17 mouse cellular contexts compared by ENCODE assay signal in the genomic region with DNA sequence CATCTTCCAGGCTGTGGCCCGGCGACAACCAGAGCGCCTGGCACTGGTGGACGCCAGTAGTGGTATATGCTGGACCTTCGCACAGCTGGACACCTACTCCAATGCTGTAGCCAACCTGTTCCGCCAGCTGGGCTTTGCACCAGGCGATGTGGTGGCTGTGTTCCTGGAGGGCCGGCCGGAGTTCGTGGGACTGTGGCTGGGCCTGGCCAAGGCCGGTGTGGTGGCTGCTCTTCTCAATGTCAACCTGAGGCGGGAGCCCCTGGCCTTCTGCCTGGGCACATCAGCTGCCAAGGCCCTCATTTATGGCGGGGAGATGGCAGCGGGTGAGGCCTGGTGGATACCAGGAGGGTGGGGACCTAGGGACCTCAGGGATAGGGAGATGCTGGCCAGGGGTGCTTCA. TPM values are rescaled to one million over a fixed set of nuclear protein-coding genes. Genes with fewer than 3 reads are reported as not detected.
DNase-seq lines count a peak whose midpoint lies in the region; ATAC-seq lines count a peak whose summit lies in the region.
"Had no signal": no experiment of that assay in that cellular context is flagged by ENCODE, and none has a peak within 500 bp of the region (broad histone marks: within the 10 kb centered on the region; RNA-seq: fewer than 3 reads in every experiment).

No protein-coding gene starts in this region.

- no peak for DNase-seq in forebrain, embryonic 10.5 days (ENCODE audit: extremely low spot score, low spot score)
- DNase-seq in lung, postnatal 14 days = no peak
- DNase-seq in adrenal gland, postnatal 36 days = peak; percentile 83 to 89
- DNase-seq in right cerebral cortex, adult 2 months (ENCODE audit: low spot score in 2 of 2) = no peak
- DNase-seq in kidney, postnatal 14 days = no peak
- DNase-seq: cerebellum, adult 11-12 months; lung, embryonic 14.5 days had no signal

- WGBS in forebrain, embryonic 13.5 days = 89% methylated on average over 14 of the region's 14 CpGs
- WGBS in forebrain, embryonic 10.5 days = 88% methylated on average over 14 of the region's 14 CpGs
- WGBS in lung, embryonic 16.5 days = 82% methylated on average over 14 of the region's 14 CpGs
- 91% methylated on average over 14 of the region's 14 CpGs for WGBS in macrophage (ENCODE audit: missing documents)

- no peak overlapping the region for H3K9ac ChIP-seq in forebrain, embryonic 13.5 days
- H3K9ac ChIP-seq in lung, embryonic 16.5 days (ENCODE audit: low read length) = no peak overlapping the region
- H3K9ac ChIP-seq: embryonic facial prominence, embryonic 12.5 days; lung, embryonic 14.5 days had no signal

- H3K4me1 ChIP-seq in forebrain, embryonic 13.5 days = peaks cover 21% of the 10 kb centered on the region
- H3K4me1 ChIP-seq in forebrain, embryonic 10.5 days = peaks cover 14% of the 10 kb centered on the region
- no peaks in the 10 kb centered on the region for H3K4me1 ChIP-seq in lung, embryonic 16.5 days (replicated peaks; ENCODE audit: control insufficient read depth, insufficient read depth, low read length)
- H3K4me1 ChIP-seq: embryonic facial prominence, embryonic 12.5 days had no signal

- no peaks in the 10 kb centered on the region for H3K9me3 ChIP-seq in forebrain, embryonic 13.5 days (replicated peaks)
- H3K9me3 ChIP-seq in forebrain, embryonic 10.5 days = no peaks in the 10 kb centered on the region
- no peaks in the 10 kb centered on the region for H3K9me3 ChIP-seq in lung, embryonic 16.5 days (ENCODE audit: control insufficient read depth, low read length)
- H3K9me3 ChIP-seq: embryonic facial prominence, embryonic 12.5 days had no signal

- no peak overlapping the region for H3K4me3 ChIP-seq in forebrain, embryonic 13.5 days
- no peak overlapping the region for H3K4me3 ChIP-seq in forebrain, embryonic 10.5 days
- no peak overlapping the region for H3K4me3 ChIP-seq in lung, embryonic 16.5 days (ENCODE audit: low read length)
- peak overlapping the region; percentile 45 for H3K4me3 ChIP-seq in macrophage (ENCODE audit: inconsistent target)
- H3K4me3 ChIP-seq: embryonic facial prominence, embryonic 12.5 days had no signal

- ATAC-seq in forebrain, embryonic 13.5 days = no peak
- 0 out of 2 replicates have a peak, but pooled peaks have one; percentile 6 for ATAC-seq in lung, embryonic 16.5 days (ENCODE audit: low read depth)
- ATAC-seq: CD4-positive, CD25-positive, alpha-beta regulatory T cell, adult 4 months; inflammation-experienced regulatory T-cells, adult 6 months had no signal

- H3K36me3 ChIP-seq in forebrain, embryonic 13.5 days (ENCODE audit: poor library complexity, severe bottlenecking) = peaks cover 41% of the 10 kb centered on the region
- peaks cover 17% of the 10 kb centered on the region for H3K36me3 ChIP-seq in forebrain, embryonic 10.5 days (replicated peaks)
- peaks cover 7% of the 10 kb centered on the region; the same call in 1 of the 2 replicates for H3K36me3 ChIP-seq in lung, embryonic 16.5 days (ENCODE audit: control insufficient read depth, insufficient read depth, low read length)
- H3K36me3 ChIP-seq in macrophage (ENCODE audit: inconsistent target) = peaks cover 13% of the 10 kb centered on the region; the same call in 1 of the 2 replicates

- H3K79me2 ChIP-seq in macrophage (ENCODE audit: inconsistent target) = peaks cover 83% of the 10 kb centered on the region

- no peaks in the 10 kb centered on the region for H3K27me3 ChIP-seq in forebrain, embryonic 13.5 days
- peaks cover 32% of the 10 kb centered on the region for H3K27me3 ChIP-seq in forebrain, embryonic 10.5 days (ENCODE audit: poor library complexity, severe bottlenecking)
- H3K27me3 ChIP-seq in lung, embryonic 16.5 days (ENCODE audit: control insufficient read depth, insufficient read depth, low read depth, low read length) = no peaks in the 10 kb centered on the region

- H3K4me2 ChIP-seq in forebrain, embryonic 13.5 days = no peak overlapping the region
- H3K4me2 ChIP-seq in lung, embryonic 16.5 days (ENCODE audit: low read depth, low read length) = no peak overlapping the region
- H3K4me2 ChIP-seq: embryonic facial prominence, embryonic 12.5 days; lung, embryonic 14.5 days had no signal

- H3K27ac ChIP-seq in forebrain, embryonic 13.5 days = 0 out of 2 replicates have a peak overlapping the region, but pooled peaks have one; percentile 40
- H3K27ac ChIP-seq in forebrain, embryonic 10.5 days = no peak overlapping the region
- H3K27ac ChIP-seq in lung, embryonic 16.5 days (ENCODE audit: low read length) = no peak overlapping the region
- H3K27ac ChIP-seq in macrophage = peak overlapping the region; percentile 99
- H3K27ac ChIP-seq: embryonic facial prominence, embryonic 12.5 days had no signal

RNA-seq across cellular contexts. Expression of a gene that starts 10.8 kb away (rescaled TPM):
- 59.9 and 61.0 TPM in 2 replicates for polyA plus RNA-seq in forebrain, embryonic 13.5 days (2015; fragmentation: Nextera tagmentation; extraction: Ambion mirVana)
- 20.2 and 21.9 TPM in 2 replicates for polyA plus RNA-seq in forebrain, embryonic 10.5 days (2016; fragmentation: Nextera tagmentation; extraction: Ambion mirVana)
- 38.4 and 39.5 TPM in 2 replicates for polyA plus RNA-seq in lung, embryonic 16.5 days (2015; fragmentation: Nextera tagmentation; extraction: Ambion mirVana)
- total RNA-seq in adrenal gland, postnatal 36 days (2021) = 100 to 1,000 TPM; 177 to 245 TPM
- 100 to 1,000 TPM in 25 of 26 experiments, 10 to 100 TPM in 1; 92.0 to 343 (median 227) TPM for total RNA-seq in macrophage (2018; cell fraction: chromatin; rRNA removed)
- 10 to 100 TPM; 55.5 to 94.2 (median 79.8) TPM for total RNA-seq in macrophage (2018; cell fraction: cytosol; rRNA removed)
- total RNA-seq in macrophage (2018; cell fraction: nucleus; rRNA removed) = 100 to 1,000 TPM; 122 to 340 (median 210) TPM
- polyA plus RNA-seq in macrophage (2018) = 59.7 to 109 TPM (median 64.8 TPM) in 3 replicates

RNA-seq across cellular contexts. Expression of a gene that starts 12.5 kb away (rescaled TPM):
- 201 and 206 TPM in 2 replicates for polyA plus RNA-seq in forebrain, embryonic 13.5 days (2015; fragmentation: Nextera tagmentation; extraction: Ambion mirVana)
- 262 and 266 TPM in 2 replicates for polyA plus RNA-seq in forebrain, embryonic 10.5 days (2016; fragmentation: Nextera tagmentation; extraction: Ambion mirVana)
- 202 and 218 TPM in 2 replicates for polyA plus RNA-seq in lung, embryonic 16.5 days (2015; fragmentation: Nextera tagmentation; extraction: Ambion mirVana)
- total RNA-seq in adrenal gland, postnatal 36 days (2021) = 100 to 1,000 TPM; 137 to 165 TPM
- 10 to 100 TPM in 25 of 26 experiments, 1 to 10 TPM in 1; 9.5 to 56.2 (median 28.0) TPM for total RNA-seq in macrophage (2018; cell fraction: chromatin; rRNA removed)
- total RNA-seq in macrophage (2018; cell fraction: cytosol; rRNA removed) = 100 to 1,000 TPM in 7 of 26 experiments, 10 to 100 TPM in 19; 56.4 to 132 (median 79.7) TPM
- 10 to 100 TPM; 17.1 to 75.6 (median 30.6) TPM for total RNA-seq in macrophage (2018; cell fraction: nucleus; rRNA removed)
- 36.7 to 133 TPM (median 114 TPM) in 3 replicates for polyA plus RNA-seq in macrophage (2018)

RNA-seq across cellular contexts. Expression of a gene that starts 13.1 kb away (rescaled TPM):
- polyA plus RNA-seq in forebrain, embryonic 13.5 days (2015; fragmentation: Nextera tagmentation; extraction: Ambion mirVana) = 0.06 TPM in 1 of 2 replicates, not detected in the other
- polyA plus RNA-seq in forebrain, embryonic 10.5 days (2016; fragmentation: Nextera tagmentation; extraction: Ambion mirVana) = 0.09 TPM in 1 of 2 replicates, not detected in the other
- polyA plus RNA-seq in lung, embryonic 16.5 days (2015; fragmentation: Nextera tagmentation; extraction: Ambion mirVana) = 0.10 TPM in 1 of 2 replicates, not detected in the other
- 1 to 10 TPM in 1 of 2 experiments, under 1 TPM in 1; 0.73 to 1.7 TPM for total RNA-seq in adrenal gland, postnatal 36 days (2021)
- total RNA-seq in macrophage (2018; cell fraction: chromatin; rRNA removed) = not detected
- total RNA-seq in macrophage (2018; cell fraction: cytosol; rRNA removed) = under 1 TPM in 1 of 26 experiments, not detected in 25; 0.07 TPM
- total RNA-seq in macrophage (2018; cell fraction: nucleus; rRNA removed) = not detected
- polyA plus RNA-seq in macrophage (2018) = not detected in 3 replicates
- total RNA-seq: monocyte, adult 5-6 weeks had no signal
- polyA plus RNA-seq: CD4-positive, CD25-positive, alpha-beta regulatory T cell, adult 4 months; embryonic facial prominence, embryonic 12.5 days; large intestine, adult 2 months; limb, embryonic 11.5 days; stomach, embryonic 14.5 days had no signal

RNA-seq across cellular contexts. Expression of a gene that starts 18.0 kb away (rescaled TPM):
- polyA plus RNA-seq in forebrain, embryonic 13.5 days (2015; fragmentation: Nextera tagmentation; extraction: Ambion mirVana) = 5.1 and 6.2 TPM in 2 replicates
- 4.1 and 5.1 TPM in 2 replicates for polyA plus RNA-seq in forebrain, embryonic 10.5 days (2016; fragmentation: Nextera tagmentation; extraction: Ambion mirVana)
- 2.7 and 3.7 TPM in 2 replicates for polyA plus RNA-seq in lung, embryonic 16.5 days (2015; fragmentation: Nextera tagmentation; extraction: Ambion mirVana)
- total RNA-seq in adrenal gland, postnatal 36 days (2021) = 1 to 10 TPM; 1.8 to 3.7 TPM
- total RNA-seq in macrophage (2018; cell fraction: chromatin; rRNA removed) = 10 to 100 TPM in 15 of 26 experiments, 1 to 10 TPM in 11; 2.8 to 17.8 (median 10.5) TPM
- 1 to 10 TPM in 3 of 26 experiments, under 1 TPM in 23; 0.14 to 1.3 (median 0.45) TPM for total RNA-seq in macrophage (2018; cell fraction: cytosol; rRNA removed)
- total RNA-seq in macrophage (2018; cell fraction: nucleus; rRNA removed) = 10 to 100 TPM in 2 of 26 experiments, 1 to 10 TPM in 24; 1.7 to 14.1 (median 5.6) TPM
- 0.53 to 1.2 TPM (median 0.94 TPM) in 3 replicates for polyA plus RNA-seq in macrophage (2018)

RNA-seq across cellular contexts. Expression of a gene that starts 20.8 kb away (rescaled TPM):
- polyA plus RNA-seq in forebrain, embryonic 13.5 days (2015; fragmentation: Nextera tagmentation; extraction: Ambion mirVana) = not detected in 2 replicates
- 0.17 and 0.28 TPM in 2 replicates for polyA plus RNA-seq in forebrain, embryonic 10.5 days (2016; fragmentation: Nextera tagmentation; extraction: Ambion mirVana)
- 4.4 and 4.5 TPM in 2 replicates for polyA plus RNA-seq in lung, embryonic 16.5 days (2015; fragmentation: Nextera tagmentation; extraction: Ambion mirVana)
- 1 to 10 TPM; 3.5 to 7.7 TPM for total RNA-seq in adrenal gland, postnatal 36 days (2021)
- 1 to 10 TPM in 10 of 26 experiments, under 1 TPM in 9, not detected in 7; 0.58 to 2.4 (median 1.0) TPM for total RNA-seq in macrophage (2018; cell fraction: chromatin; rRNA removed)
- 10 to 100 TPM in 4 of 26 experiments, 1 to 10 TPM in 22; 5.0 to 13.4 (median 8.5) TPM for total RNA-seq in macrophage (2018; cell fraction: cytosol; rRNA removed)
- total RNA-seq in macrophage (2018; cell fraction: nucleus; rRNA removed) = 10 to 100 TPM in 3 of 26 experiments, 1 to 10 TPM in 23; 1.8 to 11.6 (median 6.1) TPM
- 3.2 to 9.9 TPM (median 8.7 TPM) in 3 replicates for polyA plus RNA-seq in macrophage (2018)
- total RNA-seq: monocyte, adult 5-6 weeks had no signal

Comparison
In these comparisons a context has a peak if more than half of its experiments do, and no peak if none do; other contexts are left out.
1. H3K27ac ChIP-seq: peak in forebrain, embryonic 13.5 days (single experiment) and macrophage (single experiment); none in forebrain, embryonic 10.5 days (single experiment) and lung, embryonic 16.5 days (single experiment).
2. DNase-seq: peak in adrenal gland, postnatal 36 days (2 of 2); none in forebrain, embryonic 10.5 days (single experiment), lung, postnatal 14 days (single experiment), right cerebral cortex, adult 2 months (0 of 2) and kidney, postnatal 14 days (single experiment).